In genomic region chr9:48655525-48656169, GRCm38 (mm10) we compare ENCODE assay signal across 23 mouse cellular contexts. TPM values are rescaled to one million over a fixed set of nuclear protein-coding genes. Genes with fewer than 3 reads are reported as not detected.
DNase-seq lines count a peak whose midpoint lies in the region; ATAC-seq and TF ChIP-seq lines count a peak whose summit lies in the region.
"Had no signal": no experiment of that assay in that cellular context is flagged by ENCODE, and none has a peak within 500 bp of the region (broad histone marks: within the 10 kb centered on the region; RNA-seq: fewer than 3 reads in every experiment).

No protein-coding gene starts in this region.

- H3K9ac ChIP-seq in forebrain, embryonic 16.5 days (replicated peaks; ENCODE audit: low read depth, low read length), result no peak overlapping the region
- no peak overlapping the region for H3K9ac ChIP-seq in intestine, embryonic 15.5 days
- no peak overlapping the region for H3K9ac ChIP-seq in intestine, postnatal 0 days (ENCODE audit: low read depth, low read length)
- H3K9ac ChIP-seq in CH12.LX (ENCODE audit: insufficient read depth, low read depth), result no peak overlapping the region
- no peak overlapping the region for H3K9ac ChIP-seq in liver, embryonic 12.5 days
- H3K9ac ChIP-seq: forebrain, embryonic 13.5 days; limb, embryonic 12.5 days; lung, embryonic 14.5 days; neural tube, embryonic 15.5 days; stomach, embryonic 15.5 days had no signal

- H3K27ac ChIP-seq in forebrain, embryonic 10.5 days, result peak overlapping the region; percentile 51
- no peak overlapping the region for H3K27ac ChIP-seq in forebrain, embryonic 16.5 days (ENCODE audit: low read length)
- no peak overlapping the region for H3K27ac ChIP-seq in intestine, embryonic 15.5 days
- no peak overlapping the region for H3K27ac ChIP-seq in intestine, postnatal 0 days (ENCODE audit: low read depth, low read length)
- H3K27ac ChIP-seq in CH12.LX (ENCODE audit: insufficient read depth, low read depth), result no peak overlapping the region
- H3K27ac ChIP-seq in liver, embryonic 12.5 days, result peak overlapping the region; percentile 72
- H3K27ac ChIP-seq: forebrain, embryonic 13.5 days; heart, embryonic 10.5 days; limb, embryonic 12.5 days; macrophage; neural tube, embryonic 15.5 days; stomach, embryonic 15.5 days had no signal

- 36% methylated on average over 5 of the region's 5 CpGs for WGBS in forebrain, embryonic 10.5 days
- 38% methylated on average over 5 of the region's 5 CpGs for WGBS in forebrain, embryonic 16.5 days
- WGBS in intestine, embryonic 15.5 days, result 23% methylated on average over 5 of the region's 5 CpGs
- 22% methylated on average over 5 of the region's 5 CpGs for WGBS in intestine, postnatal 0 days
- 26% methylated on average over 5 of the region's 5 CpGs for WGBS in liver, embryonic 12.5 days (ENCODE audit: insufficient replicate concordance)

- peaks cover 74% of the 10 kb centered on the region for H3K4me1 ChIP-seq in forebrain, embryonic 10.5 days
- no peaks in the 10 kb centered on the region for H3K4me1 ChIP-seq in forebrain, embryonic 16.5 days (replicated peaks; ENCODE audit: control insufficient read depth, insufficient read depth, low read length)
- H3K4me1 ChIP-seq in intestine, embryonic 15.5 days (replicated peaks), result peaks cover 3% of the 10 kb centered on the region; the same call in 1 of the 2 replicates
- no peaks in the 10 kb centered on the region for H3K4me1 ChIP-seq in intestine, postnatal 0 days (replicated peaks; ENCODE audit: control insufficient read depth, insufficient read depth, low read length)
- peaks cover 8 to 33% of the 10 kb centered on the region in 2 experiments for H3K4me1 ChIP-seq in CH12.LX (ENCODE audit: control insufficient read depth in 1 of 2, insufficient read depth in 2 of 2)
- H3K4me1 ChIP-seq in liver, embryonic 12.5 days, result peaks cover 23% of the 10 kb centered on the region

- H3K4me2 ChIP-seq in forebrain, embryonic 16.5 days (ENCODE audit: low read length), result no peak overlapping the region
- H3K4me2 ChIP-seq in intestine, embryonic 15.5 days (replicated peaks), result no peak overlapping the region
- H3K4me2 ChIP-seq in intestine, postnatal 0 days (replicated peaks; ENCODE audit: low read depth), result no peak overlapping the region
- H3K4me2 ChIP-seq in CH12.LX (ENCODE audit: insufficient read depth, low read depth, poor library complexity, severe bottlenecking), result no peak overlapping the region
- peak overlapping the region; percentile 43 for H3K4me2 ChIP-seq in liver, embryonic 12.5 days
- H3K4me2 ChIP-seq: forebrain, embryonic 13.5 days; limb, embryonic 12.5 days; lung, embryonic 14.5 days; neural tube, embryonic 15.5 days; stomach, embryonic 15.5 days had no signal

- in situ Hi-C loops in CH12.LX (cut with MboI; ENCODE audit: low pct_ligation_motif_present, low pct_unique_long_range_greater_than_20kb, low sequenced_read_pairs), result no loop called here

- H3K9me3 ChIP-seq in forebrain, embryonic 10.5 days, result peaks cover 11% of the 10 kb centered on the region
- H3K9me3 ChIP-seq in forebrain, embryonic 16.5 days (ENCODE audit: control insufficient read depth, low read length), result no peaks in the 10 kb centered on the region
- no peaks in the 10 kb centered on the region for H3K9me3 ChIP-seq in intestine, embryonic 15.5 days
- no peaks in the 10 kb centered on the region for H3K9me3 ChIP-seq in intestine, postnatal 0 days (ENCODE audit: control insufficient read depth)
- peaks cover 8% of the 10 kb centered on the region for H3K9me3 ChIP-seq in CH12.LX (replicated peaks; ENCODE audit: low read length)
- H3K9me3 ChIP-seq in liver, embryonic 12.5 days (replicated peaks), result 0 out of 2 replicates have a peak, but pooled peaks cover 4% of the 10 kb centered on the region
- H3K9me3 ChIP-seq: neural tube, embryonic 15.5 days; stomach, embryonic 15.5 days had no signal

- no peak for TF ChIP-seq EP300 in CH12.LX (IDR thresholded peaks at IDR 0.05; ENCODE audit: low read length)

- no peaks in the 10 kb centered on the region for H3K27me3 ChIP-seq in forebrain, embryonic 10.5 days (ENCODE audit: poor library complexity, severe bottlenecking)
- H3K27me3 ChIP-seq in forebrain, embryonic 16.5 days (replicated peaks; ENCODE audit: control insufficient read depth, insufficient read depth, low read length), result peaks cover 7% of the 10 kb centered on the region; the same call in 1 of the 2 replicates
- H3K27me3 ChIP-seq in intestine, embryonic 15.5 days (replicated peaks), result no peaks in the 10 kb centered on the region
- no peaks in the 10 kb centered on the region for H3K27me3 ChIP-seq in intestine, postnatal 0 days (replicated peaks; ENCODE audit: control insufficient read depth, insufficient read depth, low read length)
- no peaks in the 10 kb centered on the region for H3K27me3 ChIP-seq in CH12.LX (replicated peaks)
- 0 out of 2 replicates have a peak, but pooled peaks cover 3% of the 10 kb centered on the region for H3K27me3 ChIP-seq in liver, embryonic 12.5 days (replicated peaks)

- TF ChIP-seq RAD21 in CH12.LX (IDR thresholded peaks at IDR 0.05; ENCODE audit: low read depth, low read length), result no peak

- no peak for TF ChIP-seq CTCF in intestine, postnatal 0 days (IDR thresholded peaks at IDR 0.05; ENCODE audit: low read depth)
- TF ChIP-seq CTCF in CH12.LX (conservative IDR thresholded peaks at IDR 0.05 in 1 of 2, IDR thresholded peaks at IDR 0.05 in 1 of 2; ENCODE audit: low read depth in 2 of 2, low read length in 2 of 2), result no peak

- H3K4me3 ChIP-seq in forebrain, embryonic 10.5 days, result no peak overlapping the region
- no peak overlapping the region for H3K4me3 ChIP-seq in forebrain, embryonic 16.5 days (replicated peaks; ENCODE audit: low read length)
- no peak overlapping the region for H3K4me3 ChIP-seq in intestine, embryonic 15.5 days (replicated peaks)
- no peak overlapping the region for H3K4me3 ChIP-seq in intestine, postnatal 0 days (ENCODE audit: low read depth, low read length)
- no peak overlapping the region for H3K4me3 ChIP-seq in CH12.LX (replicated peaks in 1 of 3; ENCODE audit: low read depth in 2 of 3, low read length in 2 of 3, poor library complexity in 1 of 3)
- H3K4me3 ChIP-seq in liver, embryonic 12.5 days, result no peak overlapping the region
- H3K4me3 ChIP-seq: forebrain, embryonic 13.5 days; heart, embryonic 10.5 days; limb, embryonic 12.5 days; neural tube, embryonic 15.5 days; stomach, embryonic 15.5 days had no signal

- dilution Hi-C loops in CH12.LX (cut with MboI; ENCODE audit: extremely low pct_ligation_motif_present, extremely low pct_unique_long_range_greater_than_20kb, low sequenced_read_pairs), result no loop called here

- no peak for DNase-seq in forebrain, embryonic 10.5 days (ENCODE audit: extremely low spot score, low spot score)
- DNase-seq in CH12.LX (ENCODE audit: extremely low read depth), result peak; percentile 34
- no peak for DNase-seq in embryo, embryonic 11 days
- no peak for DNase-seq in kidney, adult 9 months
- DNase-seq: cerebellum, adult 8-10 months; gastrocnemius, postnatal 25 days; heart, postnatal 10 days; kidney, adult 8-10 months; layer of hippocampus, adult 9-11 months; lung, embryonic 14.5 days; midbrain, embryonic 14.5 days; right cerebral cortex, postnatal 14 days had no signal

- no peak for TF ChIP-seq POLR2A in CH12.LX (IDR thresholded peaks at IDR 0.05; ENCODE audit: low read depth, low read length)

- peaks cover 50% of the 10 kb centered on the region for H3K36me3 ChIP-seq in forebrain, embryonic 10.5 days (replicated peaks)
- H3K36me3 ChIP-seq in forebrain, embryonic 16.5 days (ENCODE audit: control insufficient read depth, insufficient read depth), result no peaks in the 10 kb centered on the region
- H3K36me3 ChIP-seq in intestine, embryonic 15.5 days, result no peaks in the 10 kb centered on the region
- H3K36me3 ChIP-seq in intestine, postnatal 0 days (ENCODE audit: control insufficient read depth, insufficient read depth), result 0 out of 2 replicates have a peak, but pooled peaks cover 6% of the 10 kb centered on the region
- peaks cover 6 to 10% of the 10 kb centered on the region in 2 experiments for H3K36me3 ChIP-seq in CH12.LX (replicated peaks in 1 of 2; ENCODE audit: control insufficient read depth in 1 of 2, insufficient read depth in 1 of 2, low read length in 1 of 2)
- H3K36me3 ChIP-seq in liver, embryonic 12.5 days, result 0 out of 2 replicates have a peak, but pooled peaks cover 8% of the 10 kb centered on the region
- H3K36me3 ChIP-seq: limb, embryonic 12.5 days; neural tube, embryonic 15.5 days; stomach, embryonic 15.5 days had no signal

- ATAC-seq in forebrain, embryonic 16.5 days, result no peak
- 0 out of 2 replicates have a peak, but pooled peaks have one; percentile 20 for ATAC-seq in intestine, embryonic 15.5 days
- no peak for ATAC-seq in intestine, postnatal 0 days
- peak; percentile 69 for ATAC-seq in liver, embryonic 12.5 days
- ATAC-seq: forebrain, embryonic 13.5 days had no signal

- H3K79me2 ChIP-seq in CH12.LX (replicated peaks; ENCODE audit: control insufficient read depth, extremely low read depth, insufficient read depth, poor library complexity, severe bottlenecking), result no peaks in the 10 kb centered on the region

TF ChIP-seq in CH12.LX, 34 proteins besides CTCF, POLR2A, EP300 and RAD21:
- TF ChIP-seq MAZ (IDR thresholded peaks at IDR 0.05; ENCODE audit: low read depth, low read length) (no peak), SIN3A (IDR thresholded peaks at IDR 0.05; ENCODE audit: low read length) (no peak), ZMIZ1 (IDR thresholded peaks at IDR 0.05; ENCODE audit: low read depth, low read length) (no peak), IRF4 (IDR thresholded peaks at IDR 0.05; ENCODE audit: low read depth, low read length) (0 out of 2 replicates have a peak, but pooled peaks have one; percentile 25), ZNF384 (IDR thresholded peaks at IDR 0.05; ENCODE audit: low read depth, low read length) (0 out of 2 replicates have a peak, but pooled peaks have one; percentile 28), NELFE (IDR thresholded peaks at IDR 0.05; ENCODE audit: low read depth, low read length) (no peak), RCOR1 (conservative IDR thresholded peaks at IDR 0.05; ENCODE audit: low read depth, low read length) (no peak), GABPA (IDR thresholded peaks at IDR 0.05; ENCODE audit: insufficient replicate concordance, low read depth, low read length) (no peak), KAT2A (IDR thresholded peaks at IDR 0.05; ENCODE audit: insufficient replicate concordance, low read length) (no peak)
TF ChIP-seq in CH12.LX: peak in this region for 2.

RNA-seq across cellular contexts. Expression of gene Nnmt, which starts 50.7 kb away (rescaled TPM):
- polyA plus RNA-seq in forebrain, embryonic 10.5 days (2016; fragmentation: Nextera tagmentation; extraction: Ambion mirVana), result 0.73 and 1.2 TPM in 2 replicates
- polyA plus RNA-seq in forebrain, embryonic 16.5 days (2015; fragmentation: Nextera tagmentation; extraction: Ambion mirVana), result 1.2 and 1.4 TPM in 2 replicates
- polyA plus RNA-seq in intestine, embryonic 15.5 days (2015; fragmentation: Nextera tagmentation; extraction: Ambion mirVana), result 3.0 and 3.5 TPM in 2 replicates
- polyA plus RNA-seq in intestine, postnatal 0 days (2015; fragmentation: Nextera tagmentation; extraction: Ambion mirVana), result 5.1 and 6.1 TPM in 2 replicates
- not detected in 2 replicates for total RNA-seq in CH12.LX (2012; rRNA removed)
- not detected in 2 replicates for total RNA-seq in CH12.LX (2014; rRNA removed)
- not detected in 2 replicates for polyA plus RNA-seq in CH12.LX (2012; ENCODE audit: insufficient read length, low read depth)
- polyA plus RNA-seq in liver, embryonic 12.5 days (2016; fragmentation: Nextera tagmentation; extraction: Ambion mirVana), result 0.43 and 0.59 TPM in 2 replicates
- total RNA-seq: common myeloid progenitor, adult 5-6 weeks had no signal
- polyA plus RNA-seq: forebrain, embryonic 13.5 days; macrophage had no signal

Comparison
In these comparisons a context has a peak if more than half of its experiments do, and no peak if none do; other contexts are left out.
1. H3K27ac ChIP-seq: peak in forebrain, embryonic 10.5 days (single experiment) and liver, embryonic 12.5 days (single experiment); none in forebrain, embryonic 16.5 days (single experiment), intestine, embryonic 15.5 days (single experiment), intestine, postnatal 0 days (single experiment) and CH12.LX (single experiment).
2. ATAC-seq: peak in intestine, embryonic 15.5 days (single experiment) and liver, embryonic 12.5 days (single experiment); none in forebrain, embryonic 16.5 days (single experiment) and intestine, postnatal 0 days (single experiment).